Mouse (Mus musculus): ENCODE data around the gene Zfp787.

GRCm38 (mm10) chr7:6164671-6165070 lies 8.9 kb upstream of the Zfp787 start:
- no peak for TF ChIP-seq POLR2A (IDR thresholded peaks at IDR 0.05; ENCODE audit: control insufficient read depth, extremely low read depth, insufficient read depth, low read length, poor library complexity)
- no peak for TF ChIP-seq CTCF (IDR thresholded peaks at IDR 0.05; ENCODE audit: borderline replicate concordance, control insufficient read depth, extremely low read depth, insufficient read depth, low read length, poor library complexity)
